Mouse (Mus musculus) hindbrain, embryonic 14.5 days (tissue): ENCODE measurements around the gene Atp1a1. TPM values are rescaled to one million over a fixed set of nuclear protein-coding genes. Genes with fewer than 3 reads are reported as not detected.

Experiments used
- ATAC-seq: fragments of 200-750 bp; cut with Nextera tagmentation; 2 replicates; pipeline ENCODE4 v1.8.0; 2017; ENCODE audit warnings: moderate number of reproducible peaks, mild to moderate bottlenecking, moderate TSS enrichment, moderate library complexity; ENCODE audit not compliant: low FRiP score
- DNase-seq: peaks from one replicate; pipeline ENCODE4 v3.0.0-alpha.2; 2015; ENCODE audit warnings: low spot score
- H3K27ac ChIP-seq: fragments of 300-500 bp; sonication (generic); 2 replicates; pipeline ENCODE4 v1.5.1; 2014; ENCODE audit warnings: mild to moderate bottlenecking, moderate library complexity
- H3K27me3 ChIP-seq: fragments of 300-500 bp; sonication (generic); 2 replicates; pipeline ENCODE4 v1.6.1; 2014; ENCODE audit warnings: mild to moderate bottlenecking, low read length, mixed read lengths; ENCODE audit not compliant: control insufficient read depth, insufficient read depth
- H3K36me3 ChIP-seq: fragments of 300-500 bp; sonication (generic); replicated peaks from 2 replicates; pipeline ENCODE4 v1.6.1; 2014; ENCODE audit not compliant: control insufficient read depth, insufficient read depth
- H3K4me1 ChIP-seq: fragments of 300-500 bp; sonication (generic); replicated peaks from 2 replicates; pipeline ENCODE4 v1.6.1; 2014; ENCODE audit warnings: antibody characterized with exemption, low read length, mixed read lengths; ENCODE audit not compliant: control insufficient read depth, insufficient read depth
- H3K4me2 ChIP-seq: fragments of 300-500 bp; sonication (generic); replicated peaks from 2 replicates; pipeline ENCODE4 v1.6.1; 2014; ENCODE audit warnings: mild to moderate bottlenecking, moderate library complexity
- H3K4me3 ChIP-seq: fragments of 300-500 bp; sonication (generic); replicated peaks from 2 replicates; pipeline ENCODE4 v1.5.1; 2014; ENCODE audit warnings: mild to moderate bottlenecking, low read length
- H3K9ac ChIP-seq: fragments of 300-500 bp; sonication (generic); 2 replicates; pipeline ENCODE4 v1.6.1; 2014
- H3K9me3 ChIP-seq: fragments of 300-500 bp; sonication (generic); 2 replicates; pipeline ENCODE4 v1.6.1; 2016; ENCODE audit warnings: low read length; ENCODE audit not compliant: control insufficient read depth
- WGBS: fragments of 180-500 bp; shearing (Covaris S2); extraction: QIAGEN DNeasy Blood & Tissue Kit; methylation state at CpG from one replicate; pipeline ENCODE4 v1.1.7; 2014; 5-methylcytosine and 5-hydroxymethylcytosine counted together
- polyA plus RNA-seq: library from polyadenylated mRNA; unstranded; fragments of >200 nt; fragmentation: Nextera tagmentation; extraction: Ambion mirVana; gene quantifications from 2 replicates; pipeline ENCODE4 v1.2.1, GENCODE M21; 2014

The Atp1a1 gene
- polyA plus RNA-seq, 1 experiment from 2014 or later: 105 TPM

DNA sequence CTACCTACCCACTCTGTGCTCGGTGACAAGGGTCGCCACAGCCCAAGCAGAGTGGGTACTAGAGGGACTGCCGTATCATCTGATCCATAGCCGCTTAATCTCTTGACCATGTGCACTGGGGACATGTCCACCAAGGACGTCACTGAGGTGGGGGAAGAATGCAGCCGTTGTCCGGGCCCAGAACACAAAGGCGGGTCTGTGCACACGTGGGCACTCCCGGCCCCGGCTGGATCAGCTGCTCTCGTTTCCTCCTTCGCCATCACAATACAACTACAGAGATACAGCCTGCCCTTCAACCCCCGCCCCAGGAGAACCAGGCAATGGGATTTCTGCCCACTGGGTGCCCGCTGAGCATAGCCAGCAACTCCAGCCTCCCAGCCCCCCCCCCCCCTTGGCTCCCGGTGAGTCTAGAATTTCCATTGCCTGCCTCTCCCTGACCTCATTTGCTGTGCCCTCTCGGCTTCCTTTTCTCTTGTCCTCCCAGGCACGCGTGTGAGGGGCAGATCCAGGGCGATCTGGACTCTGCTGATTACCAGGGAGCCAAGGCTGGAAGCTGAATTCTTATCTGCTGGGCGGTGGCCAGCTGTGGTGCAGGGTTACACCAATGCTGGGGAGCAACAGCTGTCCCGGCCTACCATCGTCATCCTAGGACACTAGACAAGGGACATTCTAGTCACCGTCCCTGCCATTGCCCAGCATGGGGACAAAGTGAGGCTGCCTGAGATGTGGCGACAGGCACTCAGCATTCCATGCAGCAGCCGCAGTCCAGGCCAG lies 52.8 kb downstream of the Atp1a1 start:
- no peak overlapping the region for H3K27ac ChIP-seq
- H3K27me3 ChIP-seq: no peaks in the 10 kb centered on the region
- no peak overlapping the region for H3K4me2 ChIP-seq
- no peak overlapping the region for H3K9ac ChIP-seq
- DNase-seq (no peak), ATAC-seq (peak; percentile 61)
- WGBS: 57% methylated on average over 26 of the region's 26 CpGs
- no peaks in the 10 kb centered on the region for H3K36me3 ChIP-seq
- H3K4me3 ChIP-seq: no peak overlapping the region
- no peaks in the 10 kb centered on the region for H3K9me3 ChIP-seq
- peaks cover 8% of the 10 kb centered on the region; the same call in 1 of the 2 replicates for H3K4me1 ChIP-seq

DNA sequence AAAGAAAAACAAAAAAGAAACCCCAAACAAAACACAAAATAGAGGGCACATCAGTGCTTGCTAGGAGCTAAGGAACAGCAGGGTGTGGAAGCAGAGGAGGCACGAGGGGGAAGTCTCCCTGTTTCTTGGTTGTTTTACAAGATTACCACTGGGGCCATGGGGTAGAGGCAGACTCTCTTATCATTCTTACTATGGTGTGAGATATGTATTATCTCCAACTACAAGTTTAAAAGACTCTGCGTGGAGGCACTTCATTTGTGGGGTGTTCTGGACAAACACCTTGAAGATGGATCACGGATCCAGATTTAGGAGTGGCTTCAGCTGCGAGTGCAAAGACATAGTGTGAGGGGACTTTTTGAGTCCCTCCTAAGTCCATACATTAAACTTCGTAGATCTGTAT lies 54.7 kb downstream of the Atp1a1 start:
- Histone ChIP-seq H3K4me2 (no peak overlapping the region), H3K36me3 (no peaks in the 10 kb centered on the region), H3K9me3 (no peaks in the 10 kb centered on the region), H3K9ac (no peak overlapping the region), H3K4me1 (peaks cover 8% of the 10 kb centered on the region; the same call in 1 of the 2 replicates), H3K27ac (no peak overlapping the region), H3K4me3 (no peak overlapping the region), H3K27me3 (no peaks in the 10 kb centered on the region)
- DNase-seq (no peak), ATAC-seq (no peak)
- WGBS: 82% methylated on average over 5 of the region's 5 CpGs

DNA sequence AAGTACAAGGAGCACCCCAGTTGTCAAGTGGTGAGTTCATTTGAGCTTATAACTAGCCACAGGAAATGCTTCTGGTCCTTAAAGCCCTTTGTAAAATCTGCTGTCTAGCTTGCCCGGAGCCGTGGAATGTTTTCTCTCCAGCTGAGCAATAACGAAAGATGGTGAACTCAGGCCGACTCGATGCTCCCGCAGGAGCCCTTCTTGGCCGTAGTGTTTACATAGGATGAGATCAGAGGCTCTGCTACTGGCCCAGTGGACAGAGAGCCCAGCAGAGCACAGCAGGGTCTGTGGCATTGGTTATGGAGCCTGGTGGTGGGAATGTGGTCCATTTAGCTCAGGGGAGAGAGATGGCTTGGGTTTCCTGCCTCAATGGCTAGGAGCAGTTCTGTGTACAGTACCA lies 60.4 kb downstream of the Atp1a1 start:
- ATAC-seq: no peak
- Histone ChIP-seq H3K27ac (no peak overlapping the region), H3K27me3 (no peaks in the 10 kb centered on the region), H3K4me3 (no peak overlapping the region), H3K9me3 (no peaks in the 10 kb centered on the region), H3K36me3 (no peaks in the 10 kb centered on the region), H3K4me1 (no peaks in the 10 kb centered on the region), H3K9ac (no peak overlapping the region), H3K4me2 (no peak overlapping the region)
- 72% methylated on average over 7 of the region's 7 CpGs for WGBS
- DNase-seq: no peak

DNA sequence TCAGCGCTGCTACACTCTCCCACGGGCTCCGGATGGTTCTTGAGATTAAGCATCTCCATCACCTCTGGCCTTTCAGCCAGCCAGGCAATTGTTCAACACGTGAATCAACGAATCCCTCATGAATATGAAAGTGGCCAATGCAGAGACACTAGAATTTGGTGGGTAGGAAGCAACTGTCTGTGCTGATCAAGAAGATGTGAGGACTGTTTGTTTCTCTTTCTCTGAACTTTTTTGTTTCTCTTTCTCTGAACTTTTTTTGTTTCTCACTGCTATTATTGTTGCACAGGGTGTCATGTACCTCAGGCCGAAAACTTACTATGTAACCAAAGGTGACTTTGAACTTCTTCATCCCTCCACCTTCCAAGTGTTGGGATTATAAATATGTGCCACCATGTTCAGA lies 62.9 kb downstream of the Atp1a1 start:
- Histone ChIP-seq H3K27ac (no peak overlapping the region), H3K27me3 (no peaks in the 10 kb centered on the region), H3K4me1 (no peaks in the 10 kb centered on the region), H3K9me3 (no peaks in the 10 kb centered on the region), H3K4me3 (no peak overlapping the region), H3K36me3 (no peaks in the 10 kb centered on the region), H3K9ac (no peak overlapping the region), H3K4me2 (no peak overlapping the region)
- no peak for ATAC-seq
- DNase-seq: no peak
- 42% methylated on average over 6 of the region's 6 CpGs for WGBS

DNA sequence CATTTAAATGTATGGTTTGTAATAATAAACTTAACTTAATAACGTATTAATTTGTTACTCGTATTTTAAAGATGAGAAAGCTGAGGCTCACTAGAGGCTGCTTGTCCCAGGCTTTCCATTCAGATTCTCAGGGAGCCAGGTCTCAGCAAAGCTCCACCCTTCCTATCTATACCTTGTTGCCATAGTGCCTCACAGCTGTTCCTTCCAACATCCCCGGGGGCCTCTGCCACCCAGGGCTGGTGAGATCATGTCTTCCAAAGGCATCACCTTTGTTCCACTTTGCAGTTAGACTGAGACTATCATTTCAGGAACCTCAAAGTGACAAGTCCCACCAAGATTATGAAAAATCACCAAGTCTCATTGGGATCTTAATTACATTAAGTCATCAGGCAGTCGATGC lies 63.9 kb downstream of the Atp1a1 start:
- Histone ChIP-seq H3K36me3 (no peaks in the 10 kb centered on the region), H3K9me3 (no peaks in the 10 kb centered on the region), H3K4me1 (no peaks in the 10 kb centered on the region), H3K9ac (no peak overlapping the region), H3K4me2 (no peak overlapping the region), H3K27me3 (no peaks in the 10 kb centered on the region), H3K4me3 (no peak overlapping the region), H3K27ac (no peak overlapping the region)
- ATAC-seq (no peak), DNase-seq (no peak)
- 63% methylated on average over 4 of the region's 4 CpGs for WGBS

DNA sequence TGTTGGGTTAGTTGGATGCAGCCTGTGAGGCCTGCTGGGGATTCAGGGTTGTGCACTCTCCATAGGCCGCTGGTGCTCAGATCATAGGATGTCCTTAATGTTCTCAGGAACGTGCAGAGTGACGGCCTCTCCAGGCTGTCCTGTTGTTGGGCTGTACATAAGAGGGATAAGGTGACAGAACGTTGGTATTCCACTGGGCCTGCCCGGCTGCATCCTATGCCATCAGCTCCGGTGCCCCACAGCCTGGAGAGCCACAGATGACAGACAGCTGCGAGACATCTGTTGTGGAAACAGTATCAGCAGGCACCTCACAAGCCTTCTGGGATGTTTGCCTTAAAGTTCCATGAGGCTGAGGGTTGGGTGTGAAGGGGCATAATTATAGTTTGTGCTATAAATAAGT lies 68.2 kb downstream of the Atp1a1 start:
- ATAC-seq (no peak), DNase-seq (no peak)
- Histone ChIP-seq H3K4me1 (0 out of 2 replicates have a peak, but pooled peaks cover under 1% of the 10 kb centered on the region), H3K36me3 (no peaks in the 10 kb centered on the region), H3K4me3 (no peak overlapping the region), H3K4me2 (no peak overlapping the region), H3K27ac (no peak overlapping the region), H3K9ac (no peak overlapping the region), H3K27me3 (no peaks in the 10 kb centered on the region), H3K9me3 (no peaks in the 10 kb centered on the region)
- WGBS: 87% methylated on average over 7 of the region's 7 CpGs

DNA sequence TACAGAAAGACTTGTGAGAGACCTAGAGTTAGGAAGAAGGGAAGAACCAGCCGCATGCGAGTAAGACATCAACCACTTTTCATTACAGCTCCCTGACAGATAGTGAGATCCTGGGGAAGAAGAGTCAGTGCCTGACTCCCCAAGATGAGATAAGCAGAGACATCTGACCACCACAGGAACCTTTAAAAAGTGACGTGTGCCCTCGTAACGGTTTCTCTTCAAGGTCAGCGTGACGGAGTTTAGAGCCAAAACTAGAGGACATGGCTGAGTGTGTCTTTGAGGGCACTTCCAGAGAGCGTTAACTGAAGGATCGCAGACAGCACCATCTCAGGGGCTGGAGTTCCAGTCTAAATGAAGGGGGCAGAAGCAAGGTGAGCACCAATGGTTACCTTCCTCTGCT lies 70.2 kb downstream of the Atp1a1 start:
- H3K27me3 ChIP-seq: no peaks in the 10 kb centered on the region
- ATAC-seq (no peak), DNase-seq (no peak)
- no peak overlapping the region for H3K9ac ChIP-seq
- H3K4me3 ChIP-seq: no peak overlapping the region
- H3K36me3 ChIP-seq: no peaks in the 10 kb centered on the region
- H3K27ac ChIP-seq: no peak overlapping the region
- WGBS: 93% methylated on average over 9 of the region's 9 CpGs
- H3K4me2 ChIP-seq: no peak overlapping the region
- peaks cover 10% of the 10 kb centered on the region; the same call in 1 of the 2 replicates for H3K4me1 ChIP-seq
- no peaks in the 10 kb centered on the region for H3K9me3 ChIP-seq

DNA sequence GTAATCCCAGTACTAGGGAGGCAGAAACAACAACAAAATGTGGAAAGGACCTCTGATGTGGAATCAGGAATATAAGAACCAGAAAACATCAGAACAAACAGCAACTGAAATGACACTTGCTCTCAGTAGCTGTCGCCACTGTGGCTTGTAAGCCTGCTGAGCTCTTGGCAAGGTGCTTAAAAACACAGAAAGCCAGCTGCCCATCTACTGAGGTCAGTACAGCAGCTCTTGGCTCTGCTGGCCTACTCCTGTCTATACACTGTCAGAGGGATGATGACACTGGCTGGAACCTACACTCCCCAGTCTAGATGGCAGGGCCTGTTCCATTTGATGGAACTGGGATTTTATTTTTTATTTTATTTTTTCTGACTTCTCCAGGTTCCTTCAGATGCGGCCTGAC lies 71.1 kb downstream of the Atp1a1 start:
- DNase-seq (no peak), ATAC-seq (no peak)
- Histone ChIP-seq H3K9me3 (no peaks in the 10 kb centered on the region), H3K4me1 (peaks cover 19% of the 10 kb centered on the region), H3K27me3 (no peaks in the 10 kb centered on the region), H3K9ac (no peak overlapping the region), H3K4me2 (no peak overlapping the region), H3K4me3 (no peak overlapping the region), H3K36me3 (no peaks in the 10 kb centered on the region), H3K27ac (no peak overlapping the region)
- 83% methylated on average over 2 of the region's 2 CpGs for WGBS

DNA sequence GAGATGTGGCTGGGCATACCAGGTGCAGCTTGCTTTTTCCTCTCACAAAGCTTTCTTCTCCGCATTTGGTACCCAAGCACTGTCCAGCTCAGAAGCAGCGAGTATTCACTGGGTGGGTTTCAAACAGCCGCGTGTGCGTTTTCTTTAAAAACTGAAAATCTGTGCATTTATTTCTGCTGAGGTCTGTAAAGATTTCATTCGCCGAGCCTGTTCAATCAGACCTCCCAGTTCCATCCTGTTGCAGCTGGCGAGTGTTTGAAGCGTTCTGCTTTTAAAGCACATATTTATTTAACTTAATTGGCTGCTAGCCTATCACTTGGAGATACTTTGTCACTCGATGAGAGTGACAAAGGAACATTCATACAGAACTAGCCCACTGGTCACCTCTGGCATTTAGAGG lies 73.6 kb downstream of the Atp1a1 start:
- 0 out of 2 replicates have a peak overlapping the region, but pooled peaks have one; percentile 4 for H3K27ac ChIP-seq
- H3K4me2 ChIP-seq: no peak overlapping the region
- H3K4me3 ChIP-seq: no peak overlapping the region

More for the DNA sequence above, 73.6 kb downstream of the Atp1a1 start:
- Histone ChIP-seq H3K9me3 (no peaks in the 10 kb centered on the region), H3K36me3 (no peaks in the 10 kb centered on the region), H3K9ac (no peak overlapping the region), H3K27me3 (no peaks in the 10 kb centered on the region), H3K4me1 (peaks cover 26% of the 10 kb centered on the region)
- ATAC-seq (no peak), DNase-seq (no peak)
- WGBS: 70% methylated on average over 10 of the region's 10 CpGs
